Mouse (Mus musculus): ENCODE measurements around the gene Echdc3. TPM values are rescaled to one million over a fixed set of nuclear protein-coding genes. Genes with fewer than 3 reads are reported as not detected.

The Echdc3 gene
- polyA plus RNA-seq, 1 experiment from 2014 or later: 11.1 TPM

GRCm38 (mm10) chr2:6232755-6233154, 19.9 kb upstream of the Echdc3 start:
- Histone ChIP-seq H3K27me3 (ENCODE audit: control insufficient read depth, insufficient read depth, low read depth, low read length) (no peaks in the 10 kb centered on the region), H3K4me3 (ENCODE audit: low read length) (no peak overlapping the region), H3K4me1 (replicated peaks; ENCODE audit: control insufficient read depth, insufficient read depth, low read length) (peaks cover 16% of the 10 kb centered on the region), H3K4me2 (ENCODE audit: low read depth, low read length) (no peak overlapping the region), H3K9ac (ENCODE audit: low read length) (no peak overlapping the region), H3K36me3 (ENCODE audit: control insufficient read depth, insufficient read depth, low read length) (no peaks in the 10 kb centered on the region), H3K27ac (ENCODE audit: low read length) (no peak overlapping the region), H3K9me3 (ENCODE audit: control insufficient read depth, low read length) (no peaks in the 10 kb centered on the region)
- no peak for ATAC-seq (ENCODE audit: low read depth)
- 68% methylated on average over 7 of the region's 7 CpGs for WGBS

- ATAC-seq (ENCODE audit: low read depth): no peak; the same call in 1 of the 2 replicates
- no peaks in the 10 kb centered on the region for H3K36me3 ChIP-seq (ENCODE audit: control insufficient read depth, insufficient read depth, low read length)
- 62% methylated on average over 6 of the region's 6 CpGs for WGBS
- no peaks in the 10 kb centered on the region for H3K27me3 ChIP-seq (ENCODE audit: control insufficient read depth, insufficient read depth, low read depth, low read length)
- no peak overlapping the region for H3K4me3 ChIP-seq (ENCODE audit: low read length)
- peaks cover 16% of the 10 kb centered on the region for H3K4me1 ChIP-seq (replicated peaks; ENCODE audit: control insufficient read depth, insufficient read depth, low read length)
- H3K4me2 ChIP-seq (ENCODE audit: low read depth, low read length): no peak overlapping the region
- H3K27ac ChIP-seq (ENCODE audit: low read length): peak overlapping the region; percentile 41; the same call in 1 of the 2 replicates
- H3K9me3 ChIP-seq (ENCODE audit: control insufficient read depth, low read length): no peaks in the 10 kb centered on the region
- no peak overlapping the region for H3K9ac ChIP-seq (ENCODE audit: low read length)
Observed at GRCm38 (mm10) chr2:6230865-6231264, 18.0 kb upstream of the Echdc3 start.

GRCm38 (mm10) chr2:6229597-6230290, 16.9 kb upstream of the Echdc3 start:
- ATAC-seq (ENCODE audit: low read depth): no peak
- H3K4me3 ChIP-seq (ENCODE audit: low read length): no peak overlapping the region
- no peaks in the 10 kb centered on the region for H3K36me3 ChIP-seq (ENCODE audit: control insufficient read depth, insufficient read depth, low read length)
- H3K4me2 ChIP-seq (ENCODE audit: low read depth, low read length): no peak overlapping the region
- WGBS: 66% methylated on average over 5 of the region's 5 CpGs
- H3K9me3 ChIP-seq (ENCODE audit: control insufficient read depth, low read length): no peaks in the 10 kb centered on the region
- no peak overlapping the region; the same call in 1 of the 2 replicates for H3K27ac ChIP-seq (ENCODE audit: low read length)
- H3K27me3 ChIP-seq (ENCODE audit: control insufficient read depth, insufficient read depth, low read depth, low read length): no peaks in the 10 kb centered on the region
- H3K4me1 ChIP-seq (replicated peaks; ENCODE audit: control insufficient read depth, insufficient read depth, low read length): peaks cover 16% of the 10 kb centered on the region
- H3K9ac ChIP-seq (ENCODE audit: low read length): no peak overlapping the region

GRCm38 (mm10) chr2:6227059-6227445, 14.2 kb upstream of the Echdc3 start:
- Histone ChIP-seq H3K9me3 (ENCODE audit: control insufficient read depth, low read length) (no peaks in the 10 kb centered on the region), H3K4me2 (ENCODE audit: low read depth, low read length) (no peak overlapping the region), H3K4me1 (replicated peaks; ENCODE audit: control insufficient read depth, insufficient read depth, low read length) (peaks cover 12% of the 10 kb centered on the region), H3K36me3 (ENCODE audit: control insufficient read depth, insufficient read depth, low read length) (no peaks in the 10 kb centered on the region), H3K27me3 (ENCODE audit: control insufficient read depth, insufficient read depth, low read depth, low read length) (no peaks in the 10 kb centered on the region), H3K4me3 (ENCODE audit: low read length) (no peak overlapping the region), H3K27ac (ENCODE audit: low read length) (no peak overlapping the region), H3K9ac (ENCODE audit: low read length) (no peak overlapping the region)
- 72% methylated on average over 7 of the region's 7 CpGs for WGBS
- no peak for ATAC-seq (ENCODE audit: low read depth)

GRCm38 (mm10) chr2:6226361-6227058, 13.7 kb upstream of the Echdc3 start:
- Histone ChIP-seq H3K9ac (ENCODE audit: low read length) (no peak overlapping the region), H3K27ac (ENCODE audit: low read length) (no peak overlapping the region), H3K36me3 (ENCODE audit: control insufficient read depth, insufficient read depth, low read length) (no peaks in the 10 kb centered on the region), H3K27me3 (ENCODE audit: control insufficient read depth, insufficient read depth, low read depth, low read length) (no peaks in the 10 kb centered on the region), H3K4me3 (ENCODE audit: low read length) (no peak overlapping the region), H3K4me1 (replicated peaks; ENCODE audit: control insufficient read depth, insufficient read depth, low read length) (peaks cover 12% of the 10 kb centered on the region), H3K9me3 (ENCODE audit: control insufficient read depth, low read length) (no peaks in the 10 kb centered on the region), H3K4me2 (ENCODE audit: low read depth, low read length) (no peak overlapping the region)
- ATAC-seq (ENCODE audit: low read depth): peak; percentile 74
- WGBS: 65% methylated on average over 10 of the region's 10 CpGs

GRCm38 (mm10) chr2:6220141-6220805, 7.4 kb upstream of the Echdc3 start:
- Histone ChIP-seq H3K27ac (ENCODE audit: low read length) (no peak overlapping the region), H3K27me3 (ENCODE audit: control insufficient read depth, insufficient read depth, low read depth, low read length) (no peaks in the 10 kb centered on the region), H3K9me3 (ENCODE audit: control insufficient read depth, low read length) (no peaks in the 10 kb centered on the region), H3K4me1 (replicated peaks; ENCODE audit: control insufficient read depth, insufficient read depth, low read length) (no peaks in the 10 kb centered on the region), H3K4me3 (ENCODE audit: low read length) (no peak overlapping the region), H3K4me2 (ENCODE audit: low read depth, low read length) (no peak overlapping the region), H3K36me3 (ENCODE audit: control insufficient read depth, insufficient read depth, low read length) (no peaks in the 10 kb centered on the region), H3K9ac (ENCODE audit: low read length) (no peak overlapping the region)
- peak; percentile 73 for ATAC-seq (ENCODE audit: low read depth)
- WGBS: 9% methylated on average over 4 of the region's 4 CpGs

- Histone ChIP-seq H3K27me3 (ENCODE audit: control insufficient read depth, insufficient read depth, low read depth, low read length) (no peaks in the 10 kb centered on the region), H3K36me3 (ENCODE audit: control insufficient read depth, insufficient read depth, low read length) (no peaks in the 10 kb centered on the region), H3K9ac (ENCODE audit: low read length) (peak overlapping the region; percentile 84), H3K4me3 (ENCODE audit: low read length) (peak overlapping the region; percentile 54), H3K4me1 (replicated peaks; ENCODE audit: control insufficient read depth, insufficient read depth, low read length) (peaks cover 28% of the 10 kb centered on the region), H3K27ac (ENCODE audit: low read length) (peak overlapping the region; percentile 99), H3K9me3 (ENCODE audit: control insufficient read depth, low read length) (no peaks in the 10 kb centered on the region), H3K4me2 (ENCODE audit: low read depth, low read length) (peak overlapping the region; percentile 86)
- peak; percentile 2; the same call in 1 of the 2 replicates for ATAC-seq (ENCODE audit: low read depth)
- WGBS: 23% methylated on average over 9 of the region's 9 CpGs
Observed at GRCm38 (mm10) chr2:6212327-6212723, 508 bp downstream of the Echdc3 start.

GRCm38 (mm10) chr2:6210840-6211239, 2.0 kb downstream of the Echdc3 start:
- Histone ChIP-seq H3K4me2 (ENCODE audit: low read depth, low read length) (no peak overlapping the region), H3K27me3 (ENCODE audit: control insufficient read depth, insufficient read depth, low read depth, low read length) (no peaks in the 10 kb centered on the region), H3K4me3 (ENCODE audit: low read length) (no peak overlapping the region), H3K9ac (ENCODE audit: low read length) (no peak overlapping the region), H3K4me1 (replicated peaks; ENCODE audit: control insufficient read depth, insufficient read depth, low read length) (peaks cover 28% of the 10 kb centered on the region), H3K27ac (ENCODE audit: low read length) (no peak overlapping the region), H3K9me3 (ENCODE audit: control insufficient read depth, low read length) (no peaks in the 10 kb centered on the region), H3K36me3 (ENCODE audit: control insufficient read depth, insufficient read depth, low read length) (no peaks in the 10 kb centered on the region)
- ATAC-seq (ENCODE audit: low read depth): no peak
- 91% methylated on average over 6 of the region's 6 CpGs for WGBS

GRCm38 (mm10) chr2:6209746-6210145, 3.1 kb downstream of the Echdc3 start:
- 85% methylated on average over 3 of the region's 3 CpGs for WGBS
- H3K9ac ChIP-seq (ENCODE audit: low read length): no peak overlapping the region
- H3K36me3 ChIP-seq (ENCODE audit: control insufficient read depth, insufficient read depth, low read length): peaks cover 3% of the 10 kb centered on the region; the same call in 1 of the 2 replicates
- no peak overlapping the region for H3K4me2 ChIP-seq (ENCODE audit: low read depth, low read length)
- H3K27me3 ChIP-seq (ENCODE audit: control insufficient read depth, insufficient read depth, low read depth, low read length): no peaks in the 10 kb centered on the region
- H3K4me3 ChIP-seq (ENCODE audit: low read length): no peak overlapping the region
- no peaks in the 10 kb centered on the region for H3K9me3 ChIP-seq (ENCODE audit: control insufficient read depth, low read length)
- peaks cover 28% of the 10 kb centered on the region for H3K4me1 ChIP-seq (replicated peaks; ENCODE audit: control insufficient read depth, insufficient read depth, low read length)
- H3K27ac ChIP-seq (ENCODE audit: low read length): no peak overlapping the region
- no peak for ATAC-seq (ENCODE audit: low read depth)

All from lung, embryonic 16.5 days (tissue).